ENCODE assay signal across 9 mouse cellular contexts in the genomic region with DNA sequence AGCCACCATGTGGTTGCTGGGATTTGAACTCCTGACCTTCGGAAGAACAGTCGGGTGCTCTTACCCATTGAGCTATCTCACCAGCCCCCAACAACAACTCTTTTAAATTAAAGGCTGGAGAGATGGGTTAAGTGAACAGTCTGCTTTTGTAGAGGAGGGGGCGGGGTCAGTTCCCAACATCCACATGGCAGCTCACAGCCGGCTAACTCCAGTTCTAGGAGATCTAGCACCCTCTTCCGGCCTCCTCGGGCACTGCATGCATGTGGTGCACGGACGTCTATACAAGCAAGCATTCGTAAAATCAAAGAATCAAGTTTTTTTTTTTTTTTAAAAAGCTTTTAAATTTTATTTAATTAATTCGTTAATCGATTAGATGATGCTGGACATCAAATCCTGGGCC. TPM values are rescaled to one million over a fixed set of nuclear protein-coding genes. Genes with fewer than 3 reads are reported as not detected.
A peak's percentile ranks its signal among the peaks of the same experiment; 100 is the strongest.
DNase-seq lines count a peak whose midpoint lies in the region; ATAC-seq and TF ChIP-seq lines count a peak whose summit lies in the region.
"Had no signal": no experiment of that assay in that cellular context is flagged by ENCODE, and none has a peak within 500 bp of the region (broad histone marks: within the 10 kb centered on the region; RNA-seq: fewer than 3 reads in every experiment).

No protein-coding gene starts in this region.

- no peak overlapping the region for H3K27ac ChIP-seq in liver, embryonic 12.5 days
- H3K27ac ChIP-seq in embryonic facial prominence, embryonic 14.5 days (replicated peaks; ENCODE audit: low read depth, low read length): no peak overlapping the region
- H3K27ac ChIP-seq in liver, postnatal 0 days (ENCODE audit: low read depth): no peak overlapping the region
- H3K27ac ChIP-seq: hindbrain, embryonic 15.5 days had no signal

- WGBS in liver, embryonic 12.5 days (ENCODE audit: insufficient replicate concordance): 21% methylated on average over 11 of the region's 11 CpGs
- WGBS in embryonic facial prominence, embryonic 14.5 days: 29% methylated on average over 11 of the region's 11 CpGs
- WGBS in liver, postnatal 0 days (ENCODE audit: insufficient replicate concordance): 31% methylated on average over 11 of the region's 11 CpGs

- no peak overlapping the region for H3K4me3 ChIP-seq in liver, embryonic 12.5 days
- no peak overlapping the region for H3K4me3 ChIP-seq in embryonic facial prominence, embryonic 14.5 days (ENCODE audit: low read depth, low read length)
- no peak overlapping the region for H3K4me3 ChIP-seq in liver, postnatal 0 days (ENCODE audit: low read depth, low read length)
- H3K4me3 ChIP-seq: hindbrain, embryonic 15.5 days had no signal

- H3K36me3 ChIP-seq in liver, embryonic 12.5 days: no peaks in the 10 kb centered on the region
- no peaks in the 10 kb centered on the region for H3K36me3 ChIP-seq in embryonic facial prominence, embryonic 14.5 days (ENCODE audit: control insufficient read depth, insufficient read depth, low read length)
- H3K36me3 ChIP-seq in liver, postnatal 0 days (replicated peaks; ENCODE audit: insufficient read depth, low read length): no peaks in the 10 kb centered on the region
- H3K36me3 ChIP-seq: hindbrain, embryonic 15.5 days had no signal

- H3K4me1 ChIP-seq in liver, embryonic 12.5 days: peaks cover 17% of the 10 kb centered on the region; the same call in 1 of the 2 replicates
- peaks cover 3% of the 10 kb centered on the region; the same call in 1 of the 2 replicates for H3K4me1 ChIP-seq in embryonic facial prominence, embryonic 14.5 days (ENCODE audit: control insufficient read depth, insufficient read depth, low read length)
- H3K4me1 ChIP-seq in liver, postnatal 0 days (ENCODE audit: insufficient read depth): peaks cover 5% of the 10 kb centered on the region; the same call in 1 of the 2 replicates

- no peaks in the 10 kb centered on the region for H3K9me3 ChIP-seq in liver, embryonic 12.5 days (replicated peaks)
- H3K9me3 ChIP-seq in embryonic facial prominence, embryonic 14.5 days (ENCODE audit: control insufficient read depth, low read length): no peaks in the 10 kb centered on the region
- no peaks in the 10 kb centered on the region for H3K9me3 ChIP-seq in liver, postnatal 0 days (ENCODE audit: low read length)
- H3K9me3 ChIP-seq: hindbrain, embryonic 15.5 days had no signal

- H3K4me2 ChIP-seq in liver, embryonic 12.5 days: no peak overlapping the region
- no peak overlapping the region for H3K4me2 ChIP-seq in embryonic facial prominence, embryonic 14.5 days (ENCODE audit: low read depth, low read length)
- no peak overlapping the region for H3K4me2 ChIP-seq in liver, postnatal 0 days (ENCODE audit: low read depth, low read length)
- H3K4me2 ChIP-seq: hindbrain, embryonic 15.5 days had no signal

- no peak overlapping the region for H3K9ac ChIP-seq in liver, embryonic 12.5 days
- H3K9ac ChIP-seq in embryonic facial prominence, embryonic 14.5 days (ENCODE audit: low read depth, low read length): no peak overlapping the region
- no peak overlapping the region for H3K9ac ChIP-seq in liver, postnatal 0 days (replicated peaks)
- H3K9ac ChIP-seq: hindbrain, embryonic 15.5 days had no signal

- H3K27me3 ChIP-seq in liver, embryonic 12.5 days (replicated peaks): peaks cover 59% of the 10 kb centered on the region
- peaks cover 31% of the 10 kb centered on the region for H3K27me3 ChIP-seq in embryonic facial prominence, embryonic 14.5 days (replicated peaks; ENCODE audit: control insufficient read depth, insufficient read depth, low read length)
- H3K27me3 ChIP-seq in liver, postnatal 0 days (ENCODE audit: insufficient read depth, low read length): peaks cover 32% of the 10 kb centered on the region

- DNase-seq in liver: peak; percentile 77
- DNase-seq in adrenal gland, postnatal 14 days: peak; percentile 90
- DNase-seq in embryonic facial prominence, embryonic 14.5 days (ENCODE audit: low spot score): peak; percentile 71
- peak; percentile 82 to 94 for DNase-seq in kidney, adult 8-10 months
- peak; percentile 85 for DNase-seq in liver, postnatal 0 days
- DNase-seq in right cerebral cortex, postnatal 14 days: peak; percentile 79
- peak; percentile 80 for DNase-seq in urinary bladder, postnatal 25 days (ENCODE audit: low spot score)

- no peak for ATAC-seq in liver, embryonic 12.5 days
- no peak for ATAC-seq in embryonic facial prominence, embryonic 14.5 days (ENCODE audit: low read depth)
- ATAC-seq in liver, postnatal 0 days: 0 out of 2 replicates have a peak, but pooled peaks have one; percentile 28

- TF ChIP-seq EP300 in liver, postnatal 0 days (IDR thresholded peaks at IDR 0.05; ENCODE audit: low read depth): no peak

- peak; percentile 73 for TF ChIP-seq CTCF in liver, postnatal 0 days (IDR thresholded peaks at IDR 0.05; ENCODE audit: low read depth)

RNA-seq across cellular contexts. Expression of gene Phlda2, which starts 2.9 kb away (rescaled TPM):
- polyA plus RNA-seq in liver, embryonic 12.5 days (2016; fragmentation: Nextera tagmentation; extraction: Ambion mirVana): 18.1 and 18.5 TPM in 2 replicates
- total RNA-seq in adrenal gland, postnatal 14 days (2021): 0.78 and 1.4 TPM in 2 replicates
- polyA plus RNA-seq in embryonic facial prominence, embryonic 14.5 days (2014; fragmentation: Nextera tagmentation; extraction: Ambion mirVana): 6.3 and 8.0 TPM in 2 replicates
- polyA plus RNA-seq in liver, postnatal 0 days (2015; fragmentation: Nextera tagmentation; extraction: Ambion mirVana): 10.5 and 10.8 TPM in 2 replicates

RNA-seq across cellular contexts. Expression of gene Slc22a18, which starts 32.3 kb away (rescaled TPM):
- polyA plus RNA-seq in liver, embryonic 12.5 days (2016; fragmentation: Nextera tagmentation; extraction: Ambion mirVana): 4.5 and 5.1 TPM in 2 replicates
- total RNA-seq in adrenal gland, postnatal 14 days (2021): 1.8 and 11.3 TPM in 2 replicates
- polyA plus RNA-seq in embryonic facial prominence, embryonic 14.5 days (2014; fragmentation: Nextera tagmentation; extraction: Ambion mirVana): 2.5 and 2.8 TPM in 2 replicates
- 18.6 and 20.4 TPM in 2 replicates for polyA plus RNA-seq in liver, postnatal 0 days (2015; fragmentation: Nextera tagmentation; extraction: Ambion mirVana)

RNA-seq across cellular contexts. Expression of gene Nap1l4, which starts 43.1 kb away (rescaled TPM):
- polyA plus RNA-seq in liver, embryonic 12.5 days (2016; fragmentation: Nextera tagmentation; extraction: Ambion mirVana): 129 and 131 TPM in 2 replicates
- total RNA-seq in adrenal gland, postnatal 14 days (2021): 154 and 166 TPM in 2 replicates
- 107 and 113 TPM in 2 replicates for polyA plus RNA-seq in embryonic facial prominence, embryonic 14.5 days (2014; fragmentation: Nextera tagmentation; extraction: Ambion mirVana)
- polyA plus RNA-seq in liver, postnatal 0 days (2015; fragmentation: Nextera tagmentation; extraction: Ambion mirVana): 55.7 and 61.2 TPM in 2 replicates

RNA-seq across cellular contexts. Expression of gene Cdkn1c, which starts 45.0 kb away (rescaled TPM):
- polyA plus RNA-seq in liver, embryonic 12.5 days (2016; fragmentation: Nextera tagmentation; extraction: Ambion mirVana): 434 and 450 TPM in 2 replicates
- total RNA-seq in adrenal gland, postnatal 14 days (2021): 321 and 419 TPM in 2 replicates
- 2,410 and 2,543 TPM in 2 replicates for polyA plus RNA-seq in embryonic facial prominence, embryonic 14.5 days (2014; fragmentation: Nextera tagmentation; extraction: Ambion mirVana)
- polyA plus RNA-seq in liver, postnatal 0 days (2015; fragmentation: Nextera tagmentation; extraction: Ambion mirVana): 36.4 and 52.4 TPM in 2 replicates
